Mouse (Mus musculus): Measurements from ENCODE around the gene Snx30.

GRCm38 (mm10) chr4:59805181-59805967 is at the start of gene Snx30:
- TF ChIP-seq CTCF (IDR thresholded peaks at IDR 0.05 in 2 of 3, conservative IDR thresholded peaks at IDR 0.05 in 1 of 3; ENCODE audit: control insufficient read depth in 1 of 3, insufficient read depth in 1 of 3, low read depth in 2 of 3, low read length in 3 of 3, poor library complexity in 1 of 3, severe bottlenecking in 1 of 3) = no peak
- no peak for TF ChIP-seq POLR2AphosphoS5 (IDR thresholded peaks at IDR 0.05; ENCODE audit: borderline replicate concordance, low read depth, low read length)
- no peak for TF ChIP-seq SMC3 (IDR thresholded peaks at IDR 0.05; ENCODE audit: low read depth, low read length)
- no peak for TF ChIP-seq TAL1 (IDR thresholded peaks at IDR 0.05; ENCODE audit: low read length)
- no peak for TF ChIP-seq ZNF384 (IDR thresholded peaks at IDR 0.05; ENCODE audit: low read depth, low read length)
- no peak for TF ChIP-seq MAFK (IDR thresholded peaks at IDR 0.05; ENCODE audit: borderline replicate concordance, low read depth, low read length)
- peak; percentile 27 to 89; a peak in 2 of 4 replicates for TF ChIP-seq POLR2A (IDR thresholded peaks at IDR 0.05; ENCODE audit: control insufficient read depth in 1 of 2, insufficient read depth in 1 of 2, low read depth in 1 of 2, low read length in 2 of 2, poor library complexity in 1 of 2)
- no peak for TF ChIP-seq BHLHE40 (IDR thresholded peaks at IDR 0.05; ENCODE audit: borderline replicate concordance, low read depth, low read length)

All from MEL (cell line).